Mouse (Mus musculus) large intestine, adult 2 months (tissue): ENCODE data around the gene Gpd2. TPM values are rescaled to one million over a fixed set of nuclear protein-coding genes. Genes with fewer than 3 reads are reported as not detected.

ENCODE experiments used
- DNase-seq: peaks from one replicate; pipeline ENCODE4 v3.0.0-alpha.2; 2012; ENCODE audit warnings: low read depth, low spot score
- WGBS: fragments of 180-500 bp; shearing (Covaris S2); methylation state at CpG from one replicate; pipeline ENCODE4 v1.1.7; 2018; 5-methylcytosine and 5-hydroxymethylcytosine counted together
- polyA plus RNA-seq: library from polyadenylated mRNA; depleted of rRNA; stranded (reverse); fragments of >200 nt; gene quantifications from 2 replicates; pipeline ENCODE4 v1.2.3, GENCODE M21; 2012; rRNA removed

The Gpd2 gene
- 16.5 and 34.8 TPM in 2 replicates for polyA plus RNA-seq

- no peak for DNase-seq
- WGBS: 13% methylated on average over 20 of the region's 20 CpGs
These were observed at the start of gene Gpd2 for GRCm38 (mm10) chr2:57237475-57237919. Gene Gpd2, plus strand, starts transcription at chr2:57237635.

- DNase-seq: no peak
- WGBS: 40% methylated on average over 9 of the region's 9 CpGs
These were observed 49.2 kb upstream of the Gpd2 start for GRCm38 (mm10) chr2:57188237-57188636.

GRCm38 (mm10) chr2:57190884-57191283 lies 46.6 kb upstream of the Gpd2 start:
- DNase-seq: no peak

GRCm38 (mm10) chr2:57199046-57199445 lies 38.4 kb upstream of the Gpd2 start:
- 74% methylated on average over 3 of the region's 3 CpGs for WGBS
- no peak for DNase-seq

- WGBS: 85% methylated on average over 9 of the region's 9 CpGs
- no peak for DNase-seq
These were observed 28.9 kb upstream of the Gpd2 start for GRCm38 (mm10) chr2:57208472-57209083.

- WGBS: 38% methylated on average over 9 of the region's 9 CpGs
- no peak for DNase-seq
These were observed 26.1 kb upstream of the Gpd2 start for GRCm38 (mm10) chr2:57211049-57212001.

GRCm38 (mm10) chr2:57213364-57213763 lies 24.1 kb upstream of the Gpd2 start:
- 90% methylated on average over 4 of the region's 4 CpGs for WGBS
- no peak for DNase-seq

- 54% methylated on average over 3 of the region's 3 CpGs for WGBS
- DNase-seq: no peak
These were observed 14.0 kb upstream of the Gpd2 start for GRCm38 (mm10) chr2:57223288-57224026.

- DNase-seq: no peak
- WGBS: 19% methylated on average over 2 of the region's 2 CpGs
These were observed 12.2 kb upstream of the Gpd2 start for GRCm38 (mm10) chr2:57225236-57225635.

- no peak for DNase-seq
These were observed 10.0 kb upstream of the Gpd2 start for GRCm38 (mm10) chr2:57227425-57227824.

GRCm38 (mm10) chr2:57229647-57230240 lies 7.7 kb upstream of the Gpd2 start:
- WGBS: 68% methylated on average over 4 of the region's 4 CpGs
- DNase-seq: no peak

More at GRCm38 (mm10) chr2:57227425-57227824, 10.0 kb upstream of the Gpd2 start:
- WGBS: 72% methylated on average over 3 of the region's 3 CpGs

GRCm38 (mm10) chr2:57231432-57231831 lies 6.0 kb upstream of the Gpd2 start:
- DNase-seq: no peak
- WGBS: 31% methylated on average over 5 of the region's 5 CpGs

GRCm38 (mm10) chr2:57232328-57232727 lies 5.1 kb upstream of the Gpd2 start:
- no peak for DNase-seq
- WGBS: 86% methylated on average over 8 of the region's 8 CpGs

GRCm38 (mm10) chr2:57236246-57236645 lies 1.2 kb upstream of the Gpd2 start:
- WGBS: 84% methylated on average over 2 of the region's 2 CpGs
- no peak for DNase-seq

GRCm38 (mm10) chr2:57237026-57237425 lies 409 bp upstream of the Gpd2 start:
- DNase-seq: no peak
- 34% methylated on average over 6 of the region's 6 CpGs for WGBS

GRCm38 (mm10) chr2:57237920-57238613 lies 632 bp downstream of the Gpd2 start:
- peak; percentile 61 for DNase-seq

GRCm38 (mm10) chr2:57238614-57239165 lies 1.3 kb downstream of the Gpd2 start:
- DNase-seq: no peak
- WGBS: 4% methylated on average over 17 of the region's 17 CpGs

More at GRCm38 (mm10) chr2:57237920-57238613, 632 bp downstream of the Gpd2 start:
- under 1% methylated on average over 69 of the region's 69 CpGs for WGBS

- WGBS: 38% methylated on average over 2 of the region's 2 CpGs
- no peak for DNase-seq
These were observed 1.9 kb downstream of the Gpd2 start for GRCm38 (mm10) chr2:57239356-57239755.

- 75% methylated on average over 5 of the region's 5 CpGs for WGBS
These were observed 6.6 kb downstream of the Gpd2 start for GRCm38 (mm10) chr2:57243987-57244386.

More at GRCm38 (mm10) chr2:57243987-57244386, 6.6 kb downstream of the Gpd2 start:
- DNase-seq: no peak
